Mouse (Mus musculus) heart, embryonic 15.5 days (tissue): ENCODE measurements around the gene Atg7. TPM values are rescaled to one million over a fixed set of nuclear protein-coding genes. Genes with fewer than 3 reads are reported as not detected.

Experiments used
- ATAC-seq: fragments of 200-750 bp; cut with Nextera tagmentation; replicated peaks from 2 replicates; pipeline ENCODE4 v1.8.0; 2017; ENCODE audit warnings: low read depth, moderate TSS enrichment; ENCODE audit not compliant: insufficient number of reproducible peaks, insufficient read depth, low FRiP score
- H3K27ac ChIP-seq: fragments of 300-500 bp; sonication (generic); 2 replicates; pipeline ENCODE4 v1.5.1; 2015; ENCODE audit warnings: mild to moderate bottlenecking, inconsistent platforms
- H3K27me3 ChIP-seq: fragments of 300-500 bp; sonication (generic); 2 replicates; pipeline ENCODE4 v1.6.1; 2015; ENCODE audit warnings: inconsistent platforms
- H3K36me3 ChIP-seq: fragments of 300-500 bp; sonication (generic); 2 replicates; pipeline ENCODE4 v1.6.1; 2015; ENCODE audit warnings: mild to moderate bottlenecking, inconsistent platforms
- H3K4me1 ChIP-seq: fragments of 300-500 bp; sonication (generic); replicated peaks from 2 replicates; pipeline ENCODE4 v1.6.1; 2015; ENCODE audit warnings: inconsistent platforms
- H3K4me2 ChIP-seq: fragments of 300-500 bp; sonication (generic); 2 replicates; pipeline ENCODE4 v1.6.1; 2015; ENCODE audit warnings: inconsistent platforms, mild to moderate bottlenecking, moderate library complexity
- H3K4me3 ChIP-seq: fragments of 300-500 bp; sonication (generic); 2 replicates; pipeline ENCODE4 v1.5.1; 2015; ENCODE audit warnings: mild to moderate bottlenecking, inconsistent platforms
- H3K9ac ChIP-seq: fragments of 300-500 bp; sonication (generic); 2 replicates; pipeline ENCODE4 v1.6.1; 2015; ENCODE audit warnings: mild to moderate bottlenecking, inconsistent platforms
- H3K9me3 ChIP-seq: fragments of 300-500 bp; sonication (generic); replicated peaks from 2 replicates; pipeline ENCODE4 v1.6.1; 2016; ENCODE audit warnings: inconsistent platforms
- whole genome bisulfite sequencing: fragments of 180-500 bp; shearing (Covaris S2); methylation state at CpG from one replicate; pipeline ENCODE4 v1.1.7; 2015; ENCODE audit warnings: mixed read lengths; 5-methylcytosine and 5-hydroxymethylcytosine counted together
- polyA plus RNA-seq: library from polyadenylated mRNA; unstranded; fragments of >200 nt; fragmentation: Nextera tagmentation; extraction: Ambion mirVana; gene quantifications from 2 replicates; pipeline ENCODE4 v1.2.1, GENCODE M21; 2015

Atg7 gene
- polyA plus RNA-seq, 1 experiment from 2014 or later, result 15.1 TPM

DNA sequence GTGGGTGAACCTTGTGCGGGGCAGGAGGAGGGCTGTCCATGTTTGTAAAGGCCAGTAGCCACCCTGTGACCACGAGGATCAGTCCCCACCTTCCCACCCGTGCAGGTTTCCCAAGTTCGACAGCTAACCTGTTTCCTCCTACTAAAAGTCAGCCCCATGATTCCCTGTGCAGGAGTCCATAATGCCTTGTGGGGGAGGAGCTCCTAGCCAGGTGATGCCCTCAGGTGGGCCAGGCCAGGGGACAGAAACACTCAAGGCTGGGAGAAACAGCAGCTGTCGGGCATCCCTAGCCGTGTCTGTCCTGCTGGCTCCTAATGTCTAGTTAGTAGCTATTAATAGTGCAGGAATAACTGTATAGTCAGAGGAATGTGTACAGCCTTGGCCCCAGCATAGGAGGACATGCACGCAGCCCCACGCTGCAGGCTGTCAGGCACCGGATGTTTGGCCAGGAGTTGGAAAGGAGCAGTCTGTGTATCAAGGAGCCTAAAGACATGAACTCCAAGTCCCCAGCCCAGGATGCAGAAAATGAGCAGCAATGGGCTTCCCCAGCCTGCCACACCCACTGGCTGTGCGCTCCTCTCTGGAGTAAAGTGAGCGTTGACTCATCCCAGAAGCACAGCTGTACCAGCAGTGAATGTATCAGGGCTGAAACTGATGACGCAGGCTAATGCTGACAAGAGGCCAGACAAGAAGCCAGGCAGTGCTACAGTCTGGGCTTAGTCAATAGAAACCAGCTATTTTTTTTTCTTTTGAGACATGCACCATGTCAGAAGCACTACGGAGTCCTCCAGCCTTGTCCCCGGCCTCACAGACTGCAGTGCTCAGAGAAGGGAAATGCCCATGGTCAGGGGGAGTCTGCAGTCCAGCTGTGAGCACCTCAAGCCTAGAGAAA, 218.0 kb downstream of the Atg7 start:
- Histone ChIP-seq H3K36me3 (peaks cover 33% of the 10 kb centered on the region), H3K4me3 (no peak overlapping the region), H3K9ac (peak overlapping the region; percentile 24; the same call in 1 of the 2 replicates), H3K27ac (peak overlapping the region; percentile 88), H3K9me3 (no peaks in the 10 kb centered on the region), H3K4me1 (peaks cover 60% of the 10 kb centered on the region), H3K4me2 (peak overlapping the region; percentile 13), H3K27me3 (no peaks in the 10 kb centered on the region)
- peak; percentile 69 for ATAC-seq
- WGBS, result 37% methylated on average over 14 of the region's 14 CpGs

GRCm38 (mm10) chr6:114861591-114861990, 218.7 kb downstream of the Atg7 start:
- H3K27ac ChIP-seq, result peak overlapping the region; percentile 88
- H3K9ac ChIP-seq, result peak overlapping the region; percentile 24; the same call in 1 of the 2 replicates
- no peak overlapping the region for H3K4me2 ChIP-seq
- peaks cover 33% of the 10 kb centered on the region for H3K36me3 ChIP-seq
- WGBS, result 73% methylated on average over 9 of the region's 9 CpGs
- peaks cover 65% of the 10 kb centered on the region for H3K4me1 ChIP-seq
- no peaks in the 10 kb centered on the region for H3K27me3 ChIP-seq
- H3K4me3 ChIP-seq, result no peak overlapping the region
- no peaks in the 10 kb centered on the region for H3K9me3 ChIP-seq
- ATAC-seq, result no peak

DNA sequence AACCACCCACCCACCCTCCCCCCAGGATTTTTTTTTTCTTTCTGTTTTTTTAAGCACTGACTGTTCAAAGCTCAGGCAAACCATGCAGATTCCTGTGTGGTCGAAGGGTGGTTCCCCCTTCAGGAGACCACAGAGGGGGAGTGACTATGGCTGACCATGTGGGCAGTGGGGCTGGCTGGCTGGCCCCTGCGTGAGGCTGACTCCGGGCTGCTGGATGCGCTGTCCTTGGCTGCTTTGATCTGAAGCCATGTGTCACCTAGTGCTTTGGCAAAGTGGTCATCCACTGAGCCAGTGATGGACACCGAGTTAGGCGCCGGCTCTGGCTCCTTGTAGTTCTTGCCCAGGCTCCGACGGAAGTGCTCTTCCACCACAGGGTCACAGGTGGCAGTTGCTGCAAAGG, 219.1 kb downstream of the Atg7 start:
- peaks cover 69% of the 10 kb centered on the region for H3K4me1 ChIP-seq
- 70% methylated on average over 9 of the region's 9 CpGs for WGBS
- H3K36me3 ChIP-seq, result peaks cover 33% of the 10 kb centered on the region
- H3K9me3 ChIP-seq, result no peaks in the 10 kb centered on the region
- no peak overlapping the region for H3K9ac ChIP-seq
- ATAC-seq, result no peak
- H3K4me3 ChIP-seq, result no peak overlapping the region
- no peaks in the 10 kb centered on the region for H3K27me3 ChIP-seq
- H3K27ac ChIP-seq, result peak overlapping the region; percentile 88
- H3K4me2 ChIP-seq, result no peak overlapping the region

DNA sequence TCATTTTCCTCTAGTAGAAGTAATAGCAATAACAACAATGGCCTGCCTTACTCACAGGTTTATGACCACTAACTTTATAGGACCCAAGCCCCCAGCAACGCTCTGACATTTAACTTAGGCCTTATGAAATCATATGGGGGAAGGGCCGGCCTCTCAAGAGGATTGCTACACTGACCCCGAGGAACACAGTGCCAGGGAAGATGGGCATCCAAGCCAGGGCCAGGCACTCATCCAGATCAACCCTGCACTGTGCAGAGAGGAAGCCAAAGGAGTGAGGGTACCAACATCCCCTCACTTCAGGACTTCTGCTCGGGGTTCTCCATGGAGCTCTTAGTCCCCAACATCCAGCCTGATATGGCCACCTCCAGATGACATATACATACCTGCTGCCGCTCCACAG, 220.6 kb downstream of the Atg7 start:
- no peak overlapping the region for H3K4me2 ChIP-seq
- 87% methylated on average over 5 of the region's 5 CpGs for WGBS
- H3K9ac ChIP-seq, result no peak overlapping the region
- no peak overlapping the region for H3K4me3 ChIP-seq
- ATAC-seq, result no peak
- no peaks in the 10 kb centered on the region for H3K27me3 ChIP-seq
- H3K9me3 ChIP-seq, result no peaks in the 10 kb centered on the region
- peaks cover 68% of the 10 kb centered on the region for H3K4me1 ChIP-seq
- peaks cover 33% of the 10 kb centered on the region for H3K36me3 ChIP-seq
- no peak overlapping the region for H3K27ac ChIP-seq

DNA sequence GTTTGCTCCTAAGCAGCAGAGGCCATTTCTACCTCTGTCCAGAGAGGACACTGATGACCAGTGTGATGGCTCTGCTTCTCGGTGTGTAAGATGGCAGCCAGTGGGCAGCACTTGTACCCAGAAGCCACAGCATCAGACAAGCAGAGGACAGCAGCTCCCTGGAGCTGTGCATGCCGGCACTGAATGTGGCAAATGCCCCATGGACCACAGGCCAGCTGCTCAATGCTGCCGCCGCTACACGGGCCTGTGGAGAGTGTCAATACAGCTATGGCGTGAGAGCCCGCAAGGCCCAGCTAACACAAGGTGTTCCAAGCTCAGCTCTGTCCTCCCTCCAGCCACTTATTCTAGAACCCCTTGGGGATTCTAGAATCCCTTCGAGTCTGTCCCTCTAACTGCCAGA, 221.5 kb downstream of the Atg7 start:
- Histone ChIP-seq H3K36me3 (peaks cover 26% of the 10 kb centered on the region), H3K9ac (no peak overlapping the region), H3K9me3 (no peaks in the 10 kb centered on the region), H3K27me3 (no peaks in the 10 kb centered on the region), H3K4me1 (peaks cover 73% of the 10 kb centered on the region), H3K4me2 (no peak overlapping the region), H3K4me3 (no peak overlapping the region), H3K27ac (no peak overlapping the region)
- no peak for ATAC-seq
- WGBS, result 85% methylated on average over 8 of the region's 8 CpGs

DNA sequence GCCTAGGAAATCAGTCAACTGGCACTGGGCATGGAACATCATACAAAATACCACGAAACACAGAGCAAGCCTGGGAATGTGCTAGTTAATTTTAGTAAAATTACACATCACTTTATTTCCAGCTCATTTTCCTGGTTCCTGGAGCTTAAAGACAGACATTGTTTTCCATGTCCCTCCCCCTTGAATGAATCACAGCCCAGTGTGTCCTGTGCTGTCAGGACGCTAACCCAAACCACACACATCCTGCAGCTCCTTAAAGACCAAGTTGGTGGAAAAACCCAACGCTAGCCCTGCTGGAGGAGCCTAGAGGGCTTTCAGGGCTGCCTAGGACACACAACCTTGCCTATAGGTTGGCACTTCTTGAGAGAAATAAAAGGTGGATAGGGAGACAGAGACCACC, 223.2 kb downstream of the Atg7 start:
- WGBS, result 55% methylated on average over 3 of the region's 3 CpGs
- no peak overlapping the region for H3K9ac ChIP-seq
- ATAC-seq, result no peak
- H3K27me3 ChIP-seq, result no peaks in the 10 kb centered on the region
- H3K36me3 ChIP-seq, result peaks cover 24% of the 10 kb centered on the region
- H3K27ac ChIP-seq, result peak overlapping the region; percentile 53
- no peak overlapping the region for H3K4me2 ChIP-seq
- peaks cover 77% of the 10 kb centered on the region for H3K4me1 ChIP-seq
- H3K9me3 ChIP-seq, result no peaks in the 10 kb centered on the region
- no peak overlapping the region for H3K4me3 ChIP-seq

GRCm38 (mm10) chr6:114866619-114867018, 223.7 kb downstream of the Atg7 start:
- H3K27ac ChIP-seq, result peak overlapping the region; percentile 53

GRCm38 (mm10) chr6:114868656-114869055, 225.8 kb downstream of the Atg7 start:
- Histone ChIP-seq H3K4me3 (no peak overlapping the region), H3K27me3 (no peaks in the 10 kb centered on the region), H3K9me3 (no peaks in the 10 kb centered on the region), H3K36me3 (peaks cover 8% of the 10 kb centered on the region; the same call in 1 of the 2 replicates), H3K27ac (no peak overlapping the region), H3K4me1 (peaks cover 71% of the 10 kb centered on the region), H3K4me2 (no peak overlapping the region), H3K9ac (no peak overlapping the region)
- 83% methylated on average over 7 of the region's 7 CpGs for WGBS
- ATAC-seq, result no peak

More at GRCm38 (mm10) chr6:114866619-114867018, 223.7 kb downstream of the Atg7 start:
- peaks cover 76% of the 10 kb centered on the region for H3K4me1 ChIP-seq
- WGBS, result 68% methylated on average over 4 of the region's 4 CpGs
- no peak; the same call in 1 of the 2 replicates for ATAC-seq
- no peaks in the 10 kb centered on the region for H3K9me3 ChIP-seq
- H3K4me3 ChIP-seq, result no peak overlapping the region
- no peak overlapping the region for H3K9ac ChIP-seq
- H3K27me3 ChIP-seq, result no peaks in the 10 kb centered on the region
- H3K36me3 ChIP-seq, result peaks cover 26% of the 10 kb centered on the region
- no peak overlapping the region for H3K4me2 ChIP-seq

GRCm38 (mm10) chr6:114869501-114870076, 226.7 kb downstream of the Atg7 start:
- H3K9ac ChIP-seq, result no peak overlapping the region
- H3K4me2 ChIP-seq, result no peak overlapping the region
- peaks cover 81% of the 10 kb centered on the region for H3K4me1 ChIP-seq
- ATAC-seq, result no peak
- H3K9me3 ChIP-seq, result no peaks in the 10 kb centered on the region
- peaks cover 6% of the 10 kb centered on the region; the same call in 1 of the 2 replicates for H3K36me3 ChIP-seq
- H3K4me3 ChIP-seq, result no peak overlapping the region
- H3K27ac ChIP-seq, result 0 out of 2 replicates have a peak overlapping the region, but pooled peaks have one; percentile 1
- H3K27me3 ChIP-seq, result no peaks in the 10 kb centered on the region
- 72% methylated on average over 6 of the region's 6 CpGs for WGBS

- no peak for ATAC-seq
- no peak overlapping the region for H3K4me3 ChIP-seq
- H3K27me3 ChIP-seq, result no peaks in the 10 kb centered on the region
- no peak overlapping the region for H3K4me2 ChIP-seq
- no peak overlapping the region; the same call in 1 of the 2 replicates for H3K27ac ChIP-seq
- no peak overlapping the region for H3K9ac ChIP-seq
- peaks cover 6% of the 10 kb centered on the region; the same call in 1 of the 2 replicates for H3K36me3 ChIP-seq
- 92% methylated on average over 14 of the region's 14 CpGs for WGBS
- peaks cover 86% of the 10 kb centered on the region for H3K4me1 ChIP-seq
- no peaks in the 10 kb centered on the region for H3K9me3 ChIP-seq
Observed at GRCm38 (mm10) chr6:114871010-114871660, 228.2 kb downstream of the Atg7 start.

GRCm38 (mm10) chr6:114873808-114874137, 230.9 kb downstream of the Atg7 start:
- peak overlapping the region; percentile 98 for H3K27ac ChIP-seq
- no peaks in the 10 kb centered on the region for H3K27me3 ChIP-seq
- peaks cover 6% of the 10 kb centered on the region; the same call in 1 of the 2 replicates for H3K36me3 ChIP-seq
- no peak for ATAC-seq
- peak overlapping the region; percentile 52 for H3K4me3 ChIP-seq
- peak overlapping the region; percentile 67 for H3K9ac ChIP-seq
- H3K4me2 ChIP-seq, result peak overlapping the region; percentile 84
- WGBS, result 52% methylated on average over 3 of the region's 3 CpGs
- peaks cover 90% of the 10 kb centered on the region for H3K4me1 ChIP-seq
- H3K9me3 ChIP-seq, result no peaks in the 10 kb centered on the region
